Mouse (Mus musculus): ENCODE measurements at regions not wholly inside any gene's neighbourhood (a gene's known extent, or its start where the extent isn't known, plus 50 kb on each side); places are given as distances from the start of the nearest gene placed in this dataset.

- ATAC-seq (replicated peaks; ENCODE audit: extremely low read depth, insufficient read depth, low FRiP score) = no peak
- Histone ChIP-seq H3K4me1 (ENCODE audit: control insufficient read depth, insufficient read depth, low read length) (no peaks in the 10 kb centered on the region), H3K27me3 (ENCODE audit: control insufficient read depth, insufficient read depth, low read length) (peaks cover 4% of the 10 kb centered on the region; the same call in 1 of the 2 replicates), H3K36me3 (ENCODE audit: control insufficient read depth, insufficient read depth) (no peaks in the 10 kb centered on the region), H3K27ac (ENCODE audit: low read length) (no peak overlapping the region), H3K4me2 (ENCODE audit: low read depth, low read length) (no peak overlapping the region), H3K9me3 (replicated peaks; ENCODE audit: control insufficient read depth, low read length) (no peaks in the 10 kb centered on the region), H3K4me3 (ENCODE audit: low read length) (no peak overlapping the region), H3K9ac (ENCODE audit: low read length) (no peak overlapping the region)
- WGBS = 51% methylated on average over 9 of the region's 9 CpGs
Measured at GRCm38 (mm10) chr1:184482026-184482425, 250.4 kb downstream of the Hlx start.

GRCm38 (mm10) chr1:184480571-184481220 is 251.7 kb downstream of the Hlx start:
- peaks cover 4% of the 10 kb centered on the region; the same call in 1 of the 2 replicates for H3K27me3 ChIP-seq (ENCODE audit: control insufficient read depth, insufficient read depth, low read length)
- H3K4me2 ChIP-seq (ENCODE audit: low read depth, low read length) = no peak overlapping the region
- H3K4me3 ChIP-seq (ENCODE audit: low read length) = no peak overlapping the region
- no peak overlapping the region for H3K27ac ChIP-seq (ENCODE audit: low read length)
- H3K36me3 ChIP-seq (ENCODE audit: control insufficient read depth, insufficient read depth) = no peaks in the 10 kb centered on the region
- no peaks in the 10 kb centered on the region for H3K4me1 ChIP-seq (ENCODE audit: control insufficient read depth, insufficient read depth, low read length)
- no peaks in the 10 kb centered on the region for H3K9me3 ChIP-seq (replicated peaks; ENCODE audit: control insufficient read depth, low read length)
- WGBS = 84% methylated on average over 9 of the region's 9 CpGs
- H3K9ac ChIP-seq (ENCODE audit: low read length) = no peak overlapping the region
- no peak for ATAC-seq (replicated peaks; ENCODE audit: extremely low read depth, insufficient read depth, low FRiP score)

- Histone ChIP-seq H3K4me1 (ENCODE audit: control insufficient read depth, insufficient read depth, low read length) (no peaks in the 10 kb centered on the region), H3K9me3 (replicated peaks; ENCODE audit: control insufficient read depth, low read length) (no peaks in the 10 kb centered on the region), H3K4me2 (ENCODE audit: low read depth, low read length) (no peak overlapping the region), H3K36me3 (ENCODE audit: control insufficient read depth, insufficient read depth) (no peaks in the 10 kb centered on the region), H3K4me3 (ENCODE audit: low read length) (no peak overlapping the region), H3K27me3 (ENCODE audit: control insufficient read depth, insufficient read depth, low read length) (no peaks in the 10 kb centered on the region), H3K9ac (ENCODE audit: low read length) (no peak overlapping the region), H3K27ac (ENCODE audit: low read length) (no peak overlapping the region)
- whole genome bisulfite sequencing = 80% methylated on average over 7 of the region's 7 CpGs
- no peak for ATAC-seq (replicated peaks; ENCODE audit: extremely low read depth, insufficient read depth, low FRiP score)
Measured at GRCm38 (mm10) chr1:184478006-184478405, 254.4 kb downstream of the Hlx start.

GRCm38 (mm10) chr1:184462481-184463124 is 269.8 kb downstream of the Hlx start:
- H3K9ac ChIP-seq (ENCODE audit: low read length) = no peak overlapping the region
- no peaks in the 10 kb centered on the region for H3K27me3 ChIP-seq (ENCODE audit: control insufficient read depth, insufficient read depth, low read length)
- no peaks in the 10 kb centered on the region for H3K4me1 ChIP-seq (ENCODE audit: control insufficient read depth, insufficient read depth, low read length)
- H3K36me3 ChIP-seq (ENCODE audit: control insufficient read depth, insufficient read depth) = no peaks in the 10 kb centered on the region
- H3K4me2 ChIP-seq (ENCODE audit: low read depth, low read length) = no peak overlapping the region
- no peak overlapping the region for H3K4me3 ChIP-seq (ENCODE audit: low read length)
- H3K27ac ChIP-seq (ENCODE audit: low read length) = no peak overlapping the region
- ATAC-seq (replicated peaks; ENCODE audit: extremely low read depth, insufficient read depth, low FRiP score) = no peak
- no peaks in the 10 kb centered on the region for H3K9me3 ChIP-seq (replicated peaks; ENCODE audit: control insufficient read depth, low read length)
- WGBS = 72% methylated on average over 9 of the region's 9 CpGs

- Histone ChIP-seq H3K4me3 (ENCODE audit: low read length) (no peak overlapping the region), H3K9me3 (replicated peaks; ENCODE audit: control insufficient read depth, low read length) (no peaks in the 10 kb centered on the region), H3K36me3 (ENCODE audit: control insufficient read depth, insufficient read depth) (no peaks in the 10 kb centered on the region), H3K27ac (ENCODE audit: low read length) (no peak overlapping the region), H3K4me2 (ENCODE audit: low read depth, low read length) (no peak overlapping the region), H3K27me3 (ENCODE audit: control insufficient read depth, insufficient read depth, low read length) (no peaks in the 10 kb centered on the region), H3K4me1 (ENCODE audit: control insufficient read depth, insufficient read depth, low read length) (no peaks in the 10 kb centered on the region), H3K9ac (ENCODE audit: low read length) (no peak overlapping the region)
- no peak for ATAC-seq (replicated peaks; ENCODE audit: extremely low read depth, insufficient read depth, low FRiP score)
Measured at GRCm38 (mm10) chr1:184461411-184461810, 271.0 kb downstream of the Hlx start.

- Histone ChIP-seq H3K9me3 (replicated peaks; ENCODE audit: control insufficient read depth, low read length) (no peaks in the 10 kb centered on the region), H3K27me3 (ENCODE audit: control insufficient read depth, insufficient read depth, low read length) (no peaks in the 10 kb centered on the region), H3K9ac (ENCODE audit: low read length) (no peak overlapping the region), H3K4me3 (ENCODE audit: low read length) (no peak overlapping the region), H3K4me1 (ENCODE audit: control insufficient read depth, insufficient read depth, low read length) (no peaks in the 10 kb centered on the region), H3K36me3 (ENCODE audit: control insufficient read depth, insufficient read depth) (no peaks in the 10 kb centered on the region), H3K4me2 (ENCODE audit: low read depth, low read length) (no peak overlapping the region), H3K27ac (ENCODE audit: low read length) (no peak overlapping the region)
- ATAC-seq (replicated peaks; ENCODE audit: extremely low read depth, insufficient read depth, low FRiP score) = no peak
- WGBS = 87% methylated on average over 8 of the region's 8 CpGs
Measured at GRCm38 (mm10) chr1:184456727-184457126, 275.7 kb downstream of the Hlx start.

GRCm38 (mm10) chr1:184454381-184454780 is 278.0 kb downstream of the Hlx start:
- WGBS = 83% methylated on average over 4 of the region's 4 CpGs
- Histone ChIP-seq H3K4me2 (ENCODE audit: low read depth, low read length) (no peak overlapping the region), H3K4me1 (ENCODE audit: control insufficient read depth, insufficient read depth, low read length) (no peaks in the 10 kb centered on the region), H3K27ac (ENCODE audit: low read length) (no peak overlapping the region), H3K27me3 (ENCODE audit: control insufficient read depth, insufficient read depth, low read length) (no peaks in the 10 kb centered on the region), H3K9me3 (replicated peaks; ENCODE audit: control insufficient read depth, low read length) (no peaks in the 10 kb centered on the region), H3K9ac (ENCODE audit: low read length) (no peak overlapping the region), H3K4me3 (ENCODE audit: low read length) (no peak overlapping the region), H3K36me3 (ENCODE audit: control insufficient read depth, insufficient read depth) (no peaks in the 10 kb centered on the region)
- ATAC-seq (replicated peaks; ENCODE audit: extremely low read depth, insufficient read depth, low FRiP score) = no peak

GRCm38 (mm10) chr1:184453673-184454072 is 278.7 kb downstream of the Hlx start:
- WGBS = 75% methylated on average over 5 of the region's 5 CpGs
- H3K4me2 ChIP-seq (ENCODE audit: low read depth, low read length) = no peak overlapping the region
- no peaks in the 10 kb centered on the region for H3K9me3 ChIP-seq (replicated peaks; ENCODE audit: control insufficient read depth, low read length)
- H3K4me3 ChIP-seq (ENCODE audit: low read length) = no peak overlapping the region
- H3K36me3 ChIP-seq (ENCODE audit: control insufficient read depth, insufficient read depth) = no peaks in the 10 kb centered on the region
- no peaks in the 10 kb centered on the region for H3K27me3 ChIP-seq (ENCODE audit: control insufficient read depth, insufficient read depth, low read length)
- H3K27ac ChIP-seq (ENCODE audit: low read length) = no peak overlapping the region
- no peak overlapping the region for H3K9ac ChIP-seq (ENCODE audit: low read length)
- H3K4me1 ChIP-seq (ENCODE audit: control insufficient read depth, insufficient read depth, low read length) = no peaks in the 10 kb centered on the region
- ATAC-seq (replicated peaks; ENCODE audit: extremely low read depth, insufficient read depth, low FRiP score) = no peak

- Histone ChIP-seq H3K27me3 (ENCODE audit: control insufficient read depth, insufficient read depth, low read length) (no peaks in the 10 kb centered on the region), H3K4me1 (ENCODE audit: control insufficient read depth, insufficient read depth, low read length) (no peaks in the 10 kb centered on the region), H3K27ac (ENCODE audit: low read length) (no peak overlapping the region), H3K4me2 (ENCODE audit: low read depth, low read length) (no peak overlapping the region), H3K36me3 (ENCODE audit: control insufficient read depth, insufficient read depth) (no peaks in the 10 kb centered on the region), H3K9ac (ENCODE audit: low read length) (no peak overlapping the region), H3K4me3 (ENCODE audit: low read length) (no peak overlapping the region), H3K9me3 (replicated peaks; ENCODE audit: control insufficient read depth, low read length) (no peaks in the 10 kb centered on the region)
- no peak for ATAC-seq (replicated peaks; ENCODE audit: extremely low read depth, insufficient read depth, low FRiP score)
- 85% methylated on average over 9 of the region's 9 CpGs for WGBS
Measured at GRCm38 (mm10) chr1:184453061-184453460, 279.4 kb downstream of the Hlx start.

Data from heart, embryonic 16.5 days (tissue).